Mouse (Mus musculus) ES-Bruce4 (cell line): ENCODE data around the gene Gabra2. TPM values are rescaled to one million over a fixed set of nuclear protein-coding genes. Genes with fewer than 3 reads are reported as not detected.

Experiments
- H3K27ac ChIP-seq: 2 replicates; pipeline ENCODE4 v1.5.1; 2012; ENCODE audit warnings: low read length, inconsistent platforms; ENCODE audit not compliant: insufficient read depth
- H3K27me3 ChIP-seq: 2 replicates; pipeline ENCODE4 v1.6.1; 2012; ENCODE audit warnings: mild to moderate bottlenecking, low read length, inconsistent platforms; ENCODE audit not compliant: control insufficient read depth, poor library complexity, insufficient read depth, severe bottlenecking
- H3K36me3 ChIP-seq: 2 replicates; pipeline ENCODE4 v1.6.1; 2012; ENCODE audit warnings: inconsistent platforms, mild to moderate bottlenecking, low read length, moderate library complexity; ENCODE audit not compliant: control insufficient read depth, poor library complexity, insufficient read depth, severe bottlenecking
- H3K4me1 ChIP-seq: one replicate; pipeline ENCODE4 v1.8.1; 2011; ENCODE audit warnings: low read length; ENCODE audit not compliant: control insufficient read depth, insufficient read depth
- H3K4me3 ChIP-seq: 2 replicates; pipeline ENCODE4 v1.5.1; 2011; ENCODE audit warnings: low read depth, mild to moderate bottlenecking, low read length
- H3K9ac ChIP-seq: 2 replicates; pipeline ENCODE4 v1.6.1; 2012; ENCODE audit warnings: low read depth, mild to moderate bottlenecking, inconsistent platforms; ENCODE audit not compliant: poor library complexity, severe bottlenecking
- H3K9me3 ChIP-seq: replicated peaks from 2 replicates; pipeline ENCODE4 v1.6.1; 2012; ENCODE audit warnings: mild to moderate bottlenecking, low read length, inconsistent platforms; ENCODE audit not compliant: control insufficient read depth, poor library complexity, insufficient read depth, severe bottlenecking
- CTCF ChIP-seq: IDR thresholded peaks from one replicate; pipeline ENCODE4 v1.8.1; 2011; ENCODE audit warnings: low read depth, low read length
- EP300 ChIP-seq: IDR thresholded peaks from 2 replicates; pipeline ENCODE4 v1.6.1; 2011; ENCODE audit warnings: low read depth, low read length; ENCODE audit not compliant: insufficient read depth
- POLR2A ChIP-seq: IDR thresholded peaks from one replicate; pipeline ENCODE4 v1.8.1; 2011; ENCODE audit warnings: low read length; ENCODE audit not compliant: insufficient read depth
- polyA plus RNA-seq: library from polyadenylated mRNA; stranded (reverse); fragments of >200 nt; gene quantifications from 2 replicates; pipeline ENCODE4 v1.2.4, GENCODE M21; 2011; ENCODE audit warnings: low read depth; ENCODE audit not compliant: missing spikeins, insufficient read depth, insufficient read length

Gene Gabra2
- polyA plus RNA-seq = 0.33 TPM in 1 of 2 replicates, not detected in the other

- Histone ChIP-seq H3K4me1 (no peaks in the 10 kb centered on the region), H3K27ac (no peak within 1 kb of the TSS), H3K9me3 (no peaks in the 10 kb centered on the region), H3K9ac (peak within 1 kb of the TSS; percentile 71; the same call in 1 of the 2 replicates), H3K27me3 (peaks cover 4% of the 10 kb centered on the region), H3K4me3 (peak within 1 kb of the TSS; percentile 72), H3K36me3 (no peaks in the 10 kb centered on the region)
- TF ChIP-seq CTCF (no peak), EP300 (no peak), POLR2A (no peak)
Observed at GRCm38 (mm10) chr5:71095725-71096607, at the start of gene Gabra2. Gene Gabra2 (minus strand): TSS chr5:71095849.

- Histone ChIP-seq H3K27ac (no peak overlapping the region), H3K4me3 (no peak overlapping the region), H3K36me3 (no peaks in the 10 kb centered on the region)
Observed at GRCm38 (mm10) chr5:71136691-71137090, 41.0 kb upstream of the Gabra2 start.

GRCm38 (mm10) chr5:71135840-71136239 lies 40.2 kb upstream of the Gabra2 start:
- no peaks in the 10 kb centered on the region for H3K9me3 ChIP-seq
- H3K9ac ChIP-seq = no peak overlapping the region
- H3K36me3 ChIP-seq = no peaks in the 10 kb centered on the region
- no peak for TF ChIP-seq POLR2A
- no peak for TF ChIP-seq EP300
- no peak for TF ChIP-seq CTCF
- H3K27me3 ChIP-seq = no peaks in the 10 kb centered on the region
- no peaks in the 10 kb centered on the region for H3K4me1 ChIP-seq
- H3K27ac ChIP-seq = no peak overlapping the region
- no peak overlapping the region for H3K4me3 ChIP-seq

More at GRCm38 (mm10) chr5:71136691-71137090, 41.0 kb upstream of the Gabra2 start:
- H3K27me3 ChIP-seq = no peaks in the 10 kb centered on the region
- no peak for TF ChIP-seq EP300
- TF ChIP-seq POLR2A = no peak
- TF ChIP-seq CTCF = no peak
- H3K9me3 ChIP-seq = no peaks in the 10 kb centered on the region
- H3K4me1 ChIP-seq = no peaks in the 10 kb centered on the region
- no peak overlapping the region for H3K9ac ChIP-seq

- Histone ChIP-seq H3K4me3 (no peak overlapping the region), H3K9ac (no peak overlapping the region), H3K27ac (no peak overlapping the region), H3K27me3 (no peaks in the 10 kb centered on the region), H3K9me3 (no peaks in the 10 kb centered on the region), H3K4me1 (no peaks in the 10 kb centered on the region), H3K36me3 (no peaks in the 10 kb centered on the region)
- TF ChIP-seq CTCF (no peak), EP300 (no peak), POLR2A (no peak)
Observed at GRCm38 (mm10) chr5:71127721-71128120, 32.1 kb upstream of the Gabra2 start.

GRCm38 (mm10) chr5:71115216-71115615 lies 19.6 kb upstream of the Gabra2 start:
- Histone ChIP-seq H3K4me1 (no peaks in the 10 kb centered on the region), H3K27me3 (no peaks in the 10 kb centered on the region), H3K27ac (no peak overlapping the region), H3K9me3 (no peaks in the 10 kb centered on the region), H3K4me3 (no peak overlapping the region), H3K9ac (no peak overlapping the region), H3K36me3 (no peaks in the 10 kb centered on the region)
- TF ChIP-seq CTCF = no peak
- no peak for TF ChIP-seq POLR2A
- no peak for TF ChIP-seq EP300

- Histone ChIP-seq H3K4me1 (no peaks in the 10 kb centered on the region), H3K4me3 (peak overlapping the region; percentile 72), H3K9ac (peak overlapping the region; percentile 71; the same call in 1 of the 2 replicates), H3K27ac (no peak overlapping the region), H3K27me3 (peaks cover 4% of the 10 kb centered on the region), H3K9me3 (no peaks in the 10 kb centered on the region), H3K36me3 (no peaks in the 10 kb centered on the region)
- TF ChIP-seq EP300 = no peak
- TF ChIP-seq POLR2A = no peak
- TF ChIP-seq CTCF = no peak
Observed at GRCm38 (mm10) chr5:71095180-71095579, 469 bp downstream of the Gabra2 start.
